Mouse (Mus musculus) CD4-positive, CD25-positive, alpha-beta regulatory T cell, adult 9 weeks (primary cell): ENCODE measurements around the gene Itpr1. TPM values are rescaled to one million over a fixed set of nuclear protein-coding genes. Genes with fewer than 3 reads are reported as not detected.

Experiments used
- polyA plus RNA-seq: library from polyadenylated mRNA; unstranded; fragments of 100-300 nt; shearing (Covaris generic); gene quantifications from one replicate; pipeline ENCODE4 v1.2.1, GENCODE M21; 2017

Gene Itpr1
- 26.3 TPM for polyA plus RNA-seq

DNA sequence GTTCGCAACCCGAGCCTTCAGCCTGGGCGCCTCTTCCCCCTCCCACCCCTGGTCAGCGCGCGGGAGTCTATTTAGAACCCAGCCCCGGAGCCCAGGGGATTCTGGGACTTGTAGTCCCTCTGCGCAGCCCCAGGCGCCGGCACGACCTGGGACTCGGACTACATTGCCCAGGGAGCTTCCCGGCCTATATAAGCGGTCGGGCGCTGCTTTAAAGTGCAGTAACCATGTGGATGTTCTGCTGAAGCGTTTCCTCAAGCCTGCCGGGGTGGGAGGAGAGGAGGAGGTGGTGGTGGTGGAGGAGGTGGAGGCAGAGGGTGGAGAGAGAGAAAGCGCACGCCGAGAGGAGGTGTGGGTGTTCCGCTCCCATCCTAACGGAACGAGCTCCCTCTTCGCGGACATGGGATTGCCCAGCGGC is at the start of gene Itpr1:
Gene Itpr1 (plus strand): TSS at position 216 of the 415 bp plus-strand sequence.

GRCm38 (mm10) chr6:108184847-108185684 is 27.8 kb upstream of the Itpr1 start, which contains the start of gene Sumf1:
Gene Sumf1 (minus strand): TSS chr6:108185582.

Other genes starting within 250 kb of the Itpr1 start
- gene Setmar, start 148.1 kb upstream of the Itpr1 start, polyA plus RNA-seq: 5.8 TPM
- gene Sumf1, start 27.5 kb upstream of the Itpr1 start, polyA plus RNA-seq: 4.1 TPM